Mouse (Mus musculus) lung, embryonic 14.5 days (tissue): ENCODE results near the gene Utp20. TPM values are rescaled to one million over a fixed set of nuclear protein-coding genes. Genes with fewer than 3 reads are reported as not detected.
"Not testable (repeated sequence)": the region's sequence is repeated elsewhere in the genome, so short reads cannot be mapped to it uniquely, and the experiment has no call there.

Source experiments
- ATAC-seq: fragments of 200-750 bp; cut with Nextera tagmentation; 2 replicates; pipeline ENCODE4 v1.8.0; 2017; ENCODE audit warnings: mild to moderate bottlenecking, moderate TSS enrichment, moderate library complexity; ENCODE audit not compliant: insufficient read depth
- DNase-seq: peaks from one replicate; pipeline ENCODE4 v3.0.0-alpha.2; 2015
- H3K27ac ChIP-seq: fragments of 300-500 bp; sonication (generic); 2 replicates; pipeline ENCODE4 v1.5.1; 2014; ENCODE audit warnings: low read depth, mild to moderate bottlenecking, moderate library complexity
- H3K27me3 ChIP-seq: fragments of 300-500 bp; sonication (generic); 2 replicates; pipeline ENCODE4 v1.6.1; 2014; ENCODE audit warnings: low read length, control low read depth; ENCODE audit not compliant: insufficient read depth
- H3K36me3 ChIP-seq: fragments of 300-500 bp; sonication (generic); 2 replicates; pipeline ENCODE4 v1.6.1; 2014; ENCODE audit warnings: control low read depth; ENCODE audit not compliant: insufficient read depth
- H3K4me1 ChIP-seq: fragments of 300-500 bp; sonication (generic); 2 replicates; pipeline ENCODE4 v1.6.1; 2014; ENCODE audit warnings: antibody characterized with exemption, control low read depth; ENCODE audit not compliant: insufficient read depth
- H3K4me2 ChIP-seq: fragments of 300-500 bp; sonication (generic); 2 replicates; pipeline ENCODE4 v1.6.1; 2014; ENCODE audit warnings: mild to moderate bottlenecking
- H3K4me3 ChIP-seq: fragments of 300-500 bp; sonication (generic); 2 replicates; pipeline ENCODE4 v1.5.1; 2014; ENCODE audit warnings: low read depth, low read length
- H3K9ac ChIP-seq: fragments of 300-500 bp; sonication (generic); 2 replicates; pipeline ENCODE4 v1.6.1; 2014
- H3K9me3 ChIP-seq: fragments of 300-500 bp; sonication (generic); 2 replicates; pipeline ENCODE4 v1.6.1; 2016; ENCODE audit warnings: low read depth, low read length, control low read depth
- CTCF ChIP-seq: IDR thresholded peaks from 2 replicates; pipeline ENCODE4 v1.5.1; 2016; ENCODE audit warnings: antibody characterized with exemption, low read depth
- WGBS: fragments of 180-500 bp; shearing (Covaris S2); extraction: QIAGEN DNeasy Blood & Tissue Kit; methylation state at CpG from one replicate; pipeline ENCODE4 v1.1.7; 2014; 5-methylcytosine and 5-hydroxymethylcytosine counted together
- polyA plus RNA-seq: library from polyadenylated mRNA; unstranded; fragments of >200 nt; fragmentation: Nextera tagmentation; extraction: Ambion mirVana; gene quantifications from 2 replicates; pipeline ENCODE4 v1.2.1, GENCODE M21; 2014

Gene Utp20
- polyA plus RNA-seq, 1 experiment from 2014 or later, result 26.6 TPM

DNA sequence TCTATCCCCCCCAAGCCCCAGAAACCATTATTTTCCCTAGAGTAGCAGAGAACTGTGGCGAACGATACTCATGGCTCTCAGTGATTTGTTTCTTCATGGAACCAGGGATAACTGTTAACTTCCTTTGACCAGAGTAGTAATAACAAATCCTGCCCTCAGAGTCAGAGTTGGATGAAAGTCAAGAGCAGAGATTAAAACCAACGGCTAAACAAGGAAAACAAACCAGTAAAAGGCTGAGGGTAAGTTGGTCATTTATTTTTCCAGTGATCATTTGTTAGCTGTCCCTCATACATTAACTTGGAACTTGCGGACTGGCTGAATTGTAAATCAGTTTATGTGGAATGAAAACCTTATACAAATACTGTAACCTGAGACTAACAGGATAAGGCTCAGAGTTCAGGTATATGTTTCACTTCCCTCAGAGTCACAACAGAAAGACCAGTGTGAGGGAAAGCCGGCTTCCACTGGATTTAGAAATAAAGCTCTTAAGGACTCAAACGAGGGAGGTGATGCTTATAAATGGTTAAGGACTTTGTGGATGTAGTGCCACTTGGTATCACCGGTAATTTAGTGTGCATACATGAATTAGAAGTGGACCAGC, 22.4 kb upstream of the Utp20 start:
- Histone ChIP-seq H3K9ac (no peak overlapping the region), H3K27me3 (no peaks in the 10 kb centered on the region), H3K9me3 (no peaks in the 10 kb centered on the region), H3K4me2 (no peak overlapping the region), H3K36me3 (no peaks in the 10 kb centered on the region), H3K27ac (no peak overlapping the region), H3K4me1 (no peaks in the 10 kb centered on the region), H3K4me3 (no peak overlapping the region)
- TF ChIP-seq CTCF, result no peak
- WGBS, result 57% methylated on average over 7 of the region's 7 CpGs
- DNase-seq (no peak), ATAC-seq (no peak)

DNA sequence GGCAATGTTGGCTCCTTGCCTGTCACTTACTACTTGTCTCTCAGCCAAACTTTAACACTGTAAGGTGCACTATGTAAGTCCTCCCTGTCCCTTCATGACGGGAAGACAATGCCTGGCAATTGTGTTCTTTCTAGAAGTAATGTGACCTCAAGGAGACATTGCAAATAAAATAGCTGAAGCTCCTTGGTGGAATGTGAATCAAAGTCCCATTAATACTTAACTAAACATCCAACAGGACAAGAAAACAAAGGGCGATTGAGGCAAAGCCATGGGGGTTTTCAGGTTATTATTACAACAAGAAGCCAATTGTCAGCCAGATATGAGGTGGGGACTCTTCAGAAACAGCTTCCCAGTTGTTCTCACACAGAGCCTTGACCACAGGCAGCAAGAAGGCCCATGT, 7.6 kb upstream of the Utp20 start:
- Histone ChIP-seq H3K4me1 (no peaks in the 10 kb centered on the region), H3K9ac (no peak overlapping the region), H3K9me3 (no peaks in the 10 kb centered on the region), H3K4me3 (no peak overlapping the region), H3K27me3 (no peaks in the 10 kb centered on the region), H3K36me3 (no peaks in the 10 kb centered on the region), H3K4me2 (no peak overlapping the region), H3K27ac (no peak overlapping the region)
- no peak for TF ChIP-seq CTCF
- no peak for ATAC-seq
- WGBS, result 45% methylated on average over 2 of the region's 2 CpGs
- DNase-seq, result no peak

DNA sequence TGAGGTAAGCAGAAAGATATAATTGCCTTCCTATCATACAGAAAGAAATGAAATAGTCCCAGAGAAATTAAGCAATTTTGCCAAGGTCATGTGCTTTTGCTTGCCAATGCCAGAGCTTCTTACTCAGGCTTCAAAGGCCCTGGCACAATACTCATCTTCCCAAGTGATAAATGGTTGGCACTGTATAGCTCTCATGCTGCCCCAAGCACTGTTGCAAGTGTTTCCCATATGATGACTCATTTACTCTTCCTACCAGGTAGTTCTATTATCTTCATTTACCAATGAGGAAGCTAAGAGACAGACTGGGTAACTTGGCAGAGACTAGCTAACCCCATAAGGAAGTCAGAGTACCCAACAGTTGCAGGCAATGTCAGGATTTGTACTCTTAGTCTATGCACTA, 1.8 kb upstream of the Utp20 start:
- no peaks in the 10 kb centered on the region for H3K27me3 ChIP-seq
- H3K9me3 ChIP-seq, result no peaks in the 10 kb centered on the region
- H3K9ac ChIP-seq, result no peak overlapping the region
- H3K4me3 ChIP-seq, result no peak overlapping the region
- TF ChIP-seq CTCF, result no peak
- H3K4me2 ChIP-seq, result no peak overlapping the region
- H3K4me1 ChIP-seq, result peaks cover 4% of the 10 kb centered on the region; the same call in 1 of the 2 replicates
- no peak overlapping the region for H3K27ac ChIP-seq
- H3K36me3 ChIP-seq, result peaks cover 12% of the 10 kb centered on the region; the same call in 1 of the 2 replicates
- DNase-seq, result no peak
- ATAC-seq, result no peak

DNA sequence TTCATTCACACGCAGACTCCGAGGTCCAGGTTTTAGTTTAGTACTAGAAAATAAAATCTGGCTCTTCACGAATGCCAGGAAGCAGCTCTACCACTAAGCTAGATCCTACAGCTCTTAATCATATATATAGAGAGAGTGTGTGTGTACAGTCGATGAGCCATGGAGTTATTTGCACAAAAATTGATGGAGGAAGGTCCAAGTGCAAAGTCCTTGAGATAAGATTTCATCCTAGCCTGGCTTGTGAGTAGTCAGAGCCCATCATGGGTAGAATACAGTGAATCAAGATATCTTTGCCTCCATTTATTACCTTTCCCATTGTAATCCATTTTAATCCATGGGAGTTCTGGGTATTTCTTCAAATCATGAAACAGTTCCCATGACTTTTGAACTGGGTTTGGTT, 992 bp upstream of the Utp20 start:
- H3K9ac ChIP-seq, result no peak overlapping the region
- peaks cover 4% of the 10 kb centered on the region; the same call in 1 of the 2 replicates for H3K4me1 ChIP-seq
- H3K27ac ChIP-seq, result no peak overlapping the region
- no peak for TF ChIP-seq CTCF
- WGBS, result 83% methylated on average over 4 of the region's 4 CpGs
- no peaks in the 10 kb centered on the region for H3K9me3 ChIP-seq
- DNase-seq (no peak), ATAC-seq (no peak)
- H3K4me3 ChIP-seq, result peak overlapping the region; percentile 83; the same call in 1 of the 2 replicates
- H3K27me3 ChIP-seq, result no peaks in the 10 kb centered on the region
- H3K4me2 ChIP-seq, result peak overlapping the region; percentile 80; the same call in 1 of the 2 replicates
- peaks cover 19% of the 10 kb centered on the region; the same call in 1 of the 2 replicates for H3K36me3 ChIP-seq

DNA sequence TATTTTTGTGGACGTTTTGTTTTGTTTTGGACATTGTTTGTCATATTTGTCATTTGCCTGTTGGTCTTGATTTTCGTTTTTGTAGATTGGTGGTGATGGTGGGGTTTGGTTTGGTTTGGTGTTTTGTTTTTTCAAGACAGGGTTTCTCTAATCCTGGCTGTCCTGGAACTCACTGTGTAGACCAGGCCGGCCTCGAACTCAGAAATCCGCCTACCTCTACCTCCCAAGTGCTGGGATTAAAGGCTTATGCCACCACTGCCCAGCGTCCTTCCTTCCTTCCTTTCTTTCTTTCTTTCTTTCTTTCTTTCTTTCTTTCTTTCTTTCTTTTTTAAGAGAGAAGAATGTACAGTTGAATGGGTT, 323 bp upstream of the Utp20 start:
- not testable (repeated sequence) for DNase-seq, H3K9me3 ChIP-seq, H3K27me3 ChIP-seq, H3K4me1 ChIP-seq, H3K27ac ChIP-seq
- H3K4me2 ChIP-seq, result peak overlapping the region; percentile 80
- H3K9ac ChIP-seq, result peak overlapping the region; percentile 68; the same call in 1 of the 2 replicates
- peak; percentile 70 for ATAC-seq
- peak overlapping the region; percentile 83 for H3K4me3 ChIP-seq
- 2% methylated on average over 6 of the region's 6 CpGs for WGBS
- H3K36me3 ChIP-seq, result peaks cover 26% of the 10 kb centered on the region

DNA sequence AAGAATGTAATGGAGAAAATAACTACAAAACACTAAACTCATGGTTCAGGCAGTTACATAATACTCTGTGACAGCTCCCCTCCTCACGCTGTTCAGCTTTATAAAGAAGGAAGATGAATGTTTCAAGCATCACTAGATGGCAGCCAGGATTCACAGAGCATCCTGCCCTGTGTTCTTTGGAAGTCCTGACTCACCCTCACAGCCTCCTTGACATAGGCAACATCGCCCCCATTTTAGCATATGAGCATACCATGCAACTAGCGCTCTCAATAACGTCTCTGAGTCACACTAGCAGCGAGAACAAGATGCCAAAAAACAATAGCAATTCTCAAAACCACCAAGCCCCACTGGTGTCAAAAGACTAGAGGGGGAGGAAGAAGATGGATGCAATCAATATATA, 9.3 kb downstream of the Utp20 start:
- Histone ChIP-seq H3K36me3 (peaks cover 68% of the 10 kb centered on the region), H3K9me3 (no peaks in the 10 kb centered on the region), H3K4me3 (no peak overlapping the region), H3K27ac (no peak overlapping the region), H3K4me2 (no peak overlapping the region), H3K9ac (no peak overlapping the region), H3K4me1 (no peaks in the 10 kb centered on the region), H3K27me3 (no peaks in the 10 kb centered on the region)
- WGBS, result 94% methylated on average over 5 of the region's 5 CpGs
- no peak for TF ChIP-seq CTCF
- ATAC-seq (no peak), DNase-seq (no peak)

DNA sequence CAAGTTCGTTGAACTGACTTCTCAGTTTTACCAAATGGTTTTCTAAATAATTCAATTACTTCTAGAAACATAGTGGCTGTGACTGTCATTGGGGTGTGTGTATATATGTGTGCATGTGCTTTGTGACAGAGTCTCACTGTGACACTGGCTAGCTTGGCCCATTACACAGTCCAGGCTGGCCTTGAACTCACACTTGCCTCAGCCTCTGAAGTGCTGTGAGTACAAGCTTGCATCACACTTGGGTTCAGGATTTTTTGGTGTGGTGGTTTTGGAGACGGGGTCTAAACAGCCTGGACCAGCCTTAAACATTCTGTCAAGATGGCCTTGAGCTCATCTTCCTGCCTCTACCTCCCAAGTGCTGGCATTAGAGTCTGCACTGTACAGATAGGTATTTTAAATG, 11.3 kb downstream of the Utp20 start:
- no peak for TF ChIP-seq CTCF
- Histone ChIP-seq H3K9ac (no peak overlapping the region), H3K4me3 (no peak overlapping the region), H3K36me3 (peaks cover 73% of the 10 kb centered on the region), H3K4me1 (no peaks in the 10 kb centered on the region), H3K4me2 (no peak overlapping the region), H3K9me3 (no peaks in the 10 kb centered on the region), H3K27me3 (no peaks in the 10 kb centered on the region), H3K27ac (no peak overlapping the region)
- DNase-seq (no peak), ATAC-seq (no peak)
- WGBS, result 92% methylated on average over 2 of the region's 2 CpGs

DNA sequence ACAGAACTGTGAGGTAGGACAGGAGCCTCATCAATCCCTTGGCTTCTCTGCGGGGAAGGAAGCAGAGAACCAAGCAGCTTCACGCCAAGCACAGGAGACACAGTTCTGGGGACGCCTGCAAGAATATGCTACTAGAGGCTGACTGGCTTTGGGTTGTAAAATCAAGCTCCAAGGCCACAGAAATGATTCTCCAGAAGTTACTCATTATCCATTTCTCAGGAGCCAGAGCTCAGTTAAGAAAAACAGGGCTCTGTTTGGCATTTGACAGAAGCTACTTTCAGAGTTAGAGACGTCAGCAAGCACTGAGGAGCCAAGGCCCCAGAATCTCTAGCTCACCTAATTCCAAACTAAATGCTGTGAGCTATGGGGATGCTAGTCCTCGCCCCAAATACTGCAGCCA, 14.9 kb downstream of the Utp20 start:
- Histone ChIP-seq H3K4me2 (no peak overlapping the region), H3K4me1 (no peaks in the 10 kb centered on the region), H3K4me3 (no peak overlapping the region), H3K36me3 (peaks cover 79% of the 10 kb centered on the region), H3K27me3 (no peaks in the 10 kb centered on the region), H3K9me3 (no peaks in the 10 kb centered on the region), H3K9ac (no peak overlapping the region), H3K27ac (no peak overlapping the region)
- 92% methylated on average over 5 of the region's 5 CpGs for WGBS
- ATAC-seq (no peak), DNase-seq (no peak)
- no peak for TF ChIP-seq CTCF
